Comparison of ENCODE assay signal across 9 mouse cellular contexts in the genomic region with DNA sequence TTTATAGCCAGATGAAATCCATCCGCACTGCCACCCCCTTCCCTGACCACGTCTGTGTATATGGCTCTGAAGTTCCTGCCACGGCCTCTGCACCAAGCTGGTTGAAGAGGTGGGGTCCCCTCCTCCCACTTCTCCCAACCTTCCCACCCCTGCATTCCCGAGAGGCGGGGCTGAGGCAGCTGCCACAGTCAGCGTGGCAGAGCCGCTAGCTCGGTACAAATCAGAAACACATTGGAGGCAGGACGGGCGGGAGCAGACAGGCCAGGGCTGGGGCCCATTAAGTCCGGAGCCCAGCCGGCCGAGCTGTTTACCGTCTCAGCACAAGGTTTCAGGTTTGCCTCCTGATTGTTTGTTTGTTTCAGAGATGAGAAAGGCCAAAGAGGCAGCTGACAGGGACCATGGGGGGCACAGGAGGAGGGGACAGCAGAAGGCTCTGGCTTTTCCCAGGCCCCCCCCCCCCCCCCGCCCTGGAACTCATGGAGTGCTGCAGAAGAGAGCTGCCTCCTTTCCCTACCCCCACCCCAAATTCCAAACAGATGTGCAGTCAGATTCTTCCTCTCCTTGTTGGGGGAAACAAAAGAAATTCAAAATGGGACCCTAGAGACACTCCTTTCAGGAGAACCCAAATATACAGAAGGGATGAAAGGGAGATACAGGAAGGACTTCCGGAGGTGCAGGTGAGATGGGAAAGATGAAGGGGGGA. TPM values are rescaled to one million over a fixed set of nuclear protein-coding genes. Genes with fewer than 3 reads are reported as not detected.
A peak's percentile ranks its signal among the peaks of the same experiment; 100 is the strongest.
DNase-seq lines count a peak whose midpoint lies in the region; ATAC-seq lines count a peak whose summit lies in the region.
"Had no signal": no experiment of that assay in that cellular context is flagged by ENCODE, and none has a peak within 500 bp of the region (broad histone marks: within the 10 kb centered on the region; RNA-seq: fewer than 3 reads in every experiment).

No protein-coding gene starts in this region.

- H3K4me1 ChIP-seq in kidney, embryonic 15.5 days, result peaks cover 13% of the 10 kb centered on the region
- H3K4me1 ChIP-seq in embryonic facial prominence, embryonic 12.5 days, result peaks cover 5% of the 10 kb centered on the region; the same call in 1 of the 2 replicates
- H3K4me1 ChIP-seq in limb, embryonic 10.5 days, result peaks cover 51% of the 10 kb centered on the region
- H3K4me1 ChIP-seq in neural tube, embryonic 14.5 days (ENCODE audit: control insufficient read depth, insufficient read depth, low read length), result peaks cover 7% of the 10 kb centered on the region; the same call in 1 of the 2 replicates
- H3K4me1 ChIP-seq: megakaryocyte, embryonic 14.5 days had no signal

- H3K27me3 ChIP-seq in kidney, embryonic 15.5 days, result peaks cover 61% of the 10 kb centered on the region
- peaks cover 7% of the 10 kb centered on the region; the same call in 1 of the 2 replicates for H3K27me3 ChIP-seq in embryonic facial prominence, embryonic 12.5 days
- H3K27me3 ChIP-seq in limb, embryonic 10.5 days (ENCODE audit: low read depth, poor library complexity, severe bottlenecking), result peaks cover 100% of the 10 kb centered on the region
- peaks cover 4% of the 10 kb centered on the region; the same call in 1 of the 2 replicates for H3K27me3 ChIP-seq in neural tube, embryonic 14.5 days (ENCODE audit: control insufficient read depth, insufficient read depth, low read length)

- no peak overlapping the region for H3K9ac ChIP-seq in kidney, embryonic 15.5 days
- no peak overlapping the region for H3K9ac ChIP-seq in embryonic facial prominence, embryonic 12.5 days
- H3K9ac ChIP-seq in neural tube, embryonic 14.5 days (replicated peaks; ENCODE audit: low read depth, low read length), result no peak overlapping the region

- DNase-seq in kidney, adult 18-20 months, result no peak
- DNase-seq in limb, embryonic 10.5 days (ENCODE audit: low spot score), result peak; percentile 84
- DNase-seq in urinary bladder, postnatal 36 days (ENCODE audit: low spot score in 2 of 2), result no peak
- no peak for DNase-seq in spleen, postnatal 14 days (ENCODE audit: low spot score in 2 of 2)

- H3K27ac ChIP-seq in kidney, embryonic 15.5 days, result peak overlapping the region; percentile 58
- peak overlapping the region; percentile 90 for H3K27ac ChIP-seq in embryonic facial prominence, embryonic 12.5 days
- H3K27ac ChIP-seq in limb, embryonic 10.5 days, result peak overlapping the region; percentile 89
- H3K27ac ChIP-seq in neural tube, embryonic 14.5 days (ENCODE audit: low read depth, low read length), result no peak overlapping the region

- H3K36me3 ChIP-seq in kidney, embryonic 15.5 days, result no peaks in the 10 kb centered on the region
- H3K36me3 ChIP-seq in embryonic facial prominence, embryonic 12.5 days, result no peaks in the 10 kb centered on the region
- H3K36me3 ChIP-seq in limb, embryonic 10.5 days, result no peaks in the 10 kb centered on the region
- no peaks in the 10 kb centered on the region for H3K36me3 ChIP-seq in neural tube, embryonic 14.5 days (ENCODE audit: control insufficient read depth, insufficient read depth, low read length)

- H3K4me2 ChIP-seq in kidney, embryonic 15.5 days, result peak overlapping the region; percentile 36; the same call in 1 of the 2 replicates
- peak overlapping the region; percentile 32 for H3K4me2 ChIP-seq in embryonic facial prominence, embryonic 12.5 days (replicated peaks)
- H3K4me2 ChIP-seq in neural tube, embryonic 14.5 days (ENCODE audit: low read depth, low read length), result peak overlapping the region; percentile 18; the same call in 1 of the 2 replicates

- H3K4me3 ChIP-seq in kidney, embryonic 15.5 days (replicated peaks), result no peak overlapping the region
- H3K4me3 ChIP-seq in embryonic facial prominence, embryonic 12.5 days, result 0 out of 2 replicates have a peak overlapping the region, but pooled peaks have one; percentile 7
- peak overlapping the region; percentile 39 for H3K4me3 ChIP-seq in limb, embryonic 10.5 days
- no peak overlapping the region for H3K4me3 ChIP-seq in neural tube, embryonic 14.5 days (ENCODE audit: low read depth, low read length)
- H3K4me3 ChIP-seq: megakaryocyte, embryonic 14.5 days had no signal

- 31% methylated on average over 15 of the region's 16 CpGs for WGBS in kidney, embryonic 15.5 days
- 25% methylated on average over 16 of the region's 16 CpGs for WGBS in embryonic facial prominence, embryonic 12.5 days
- WGBS in limb, embryonic 10.5 days, result 10% methylated on average over 15 of the region's 16 CpGs
- WGBS in neural tube, embryonic 14.5 days, result 26% methylated on average over 15 of the region's 16 CpGs

- H3K9me3 ChIP-seq in kidney, embryonic 15.5 days (replicated peaks), result no peaks in the 10 kb centered on the region
- no peaks in the 10 kb centered on the region for H3K9me3 ChIP-seq in embryonic facial prominence, embryonic 12.5 days
- H3K9me3 ChIP-seq in limb, embryonic 10.5 days (replicated peaks), result no peaks in the 10 kb centered on the region
- H3K9me3 ChIP-seq in neural tube, embryonic 14.5 days (ENCODE audit: control insufficient read depth, low read length), result no peaks in the 10 kb centered on the region
- H3K9me3 ChIP-seq: megakaryocyte, embryonic 14.5 days had no signal

- peak; percentile 87 for ATAC-seq in kidney, embryonic 15.5 days (replicated peaks; ENCODE audit: low FRiP score)
- peak; percentile 86 for ATAC-seq in embryonic facial prominence, embryonic 12.5 days (ENCODE audit: insufficient number of reproducible peaks, insufficient read depth, low FRiP score, low TSS enrichment)
- peak; percentile 60; the same call in 1 of the 2 replicates for ATAC-seq in neural tube, embryonic 14.5 days (ENCODE audit: low read depth)
- no peak for ATAC-seq in erythroblast, adult 5-6 weeks (replicated peaks; ENCODE audit: low FRiP score, poor library complexity, severe bottlenecking)

RNA-seq across cellular contexts. Expression of a gene that starts 22.1 kb away (rescaled TPM):
- 188 and 195 TPM in 2 replicates for polyA plus RNA-seq in kidney, embryonic 15.5 days (2015; fragmentation: Nextera tagmentation; extraction: Ambion mirVana)
- polyA plus RNA-seq in embryonic facial prominence, embryonic 12.5 days (2016; fragmentation: Nextera tagmentation; extraction: Ambion mirVana), result 195 and 197 TPM in 2 replicates
- polyA plus RNA-seq in limb, embryonic 10.5 days (2016; fragmentation: Nextera tagmentation; extraction: Ambion mirVana), result 175 and 184 TPM in 2 replicates
- polyA plus RNA-seq in neural tube, embryonic 14.5 days (2014; fragmentation: Nextera tagmentation; extraction: Ambion mirVana), result 335 and 351 TPM in 2 replicates
- 1.2 and 2.9 TPM in 2 replicates for total RNA-seq in erythroblast, adult 5-6 weeks (2015; ENCODE audit: low replicate concordance)
- total RNA-seq in erythroblast, adult 5-6 weeks (2017; ENCODE audit: low replicate concordance), result 4.6 and 5.5 TPM in 2 replicates

Comparison
In these comparisons a context has a peak if more than half of its experiments do, and no peak if none do; other contexts are left out.
1. H3K4me3 ChIP-seq: peak in embryonic facial prominence, embryonic 12.5 days (single experiment) and limb, embryonic 10.5 days (single experiment); none in kidney, embryonic 15.5 days (single experiment) and neural tube, embryonic 14.5 days (single experiment).
2. Peak in every context shown above with its lines, with median percentiles within 50 percentile points of each other: H3K4me2 ChIP-seq.